Mouse (Mus musculus) ES-Bruce4 (cell line): ENCODE data around the gene Med26.

Experiments
- CTCF ChIP-seq: IDR thresholded peaks from one replicate; pipeline ENCODE4 v1.8.1; 2011; ENCODE audit warnings: low read depth, low read length
- POLR2A ChIP-seq: IDR thresholded peaks from one replicate; pipeline ENCODE4 v1.8.1; 2011; ENCODE audit warnings: low read length; ENCODE audit not compliant: insufficient read depth

- TF ChIP-seq POLR2A (no peak), CTCF (no peak)
These were observed 24.4 kb upstream of the Med26 start for GRCm38 (mm10) chr8:72572507-72572906.
